ENCODE assay signal across 25 mouse cellular contexts in the genomic region with DNA sequence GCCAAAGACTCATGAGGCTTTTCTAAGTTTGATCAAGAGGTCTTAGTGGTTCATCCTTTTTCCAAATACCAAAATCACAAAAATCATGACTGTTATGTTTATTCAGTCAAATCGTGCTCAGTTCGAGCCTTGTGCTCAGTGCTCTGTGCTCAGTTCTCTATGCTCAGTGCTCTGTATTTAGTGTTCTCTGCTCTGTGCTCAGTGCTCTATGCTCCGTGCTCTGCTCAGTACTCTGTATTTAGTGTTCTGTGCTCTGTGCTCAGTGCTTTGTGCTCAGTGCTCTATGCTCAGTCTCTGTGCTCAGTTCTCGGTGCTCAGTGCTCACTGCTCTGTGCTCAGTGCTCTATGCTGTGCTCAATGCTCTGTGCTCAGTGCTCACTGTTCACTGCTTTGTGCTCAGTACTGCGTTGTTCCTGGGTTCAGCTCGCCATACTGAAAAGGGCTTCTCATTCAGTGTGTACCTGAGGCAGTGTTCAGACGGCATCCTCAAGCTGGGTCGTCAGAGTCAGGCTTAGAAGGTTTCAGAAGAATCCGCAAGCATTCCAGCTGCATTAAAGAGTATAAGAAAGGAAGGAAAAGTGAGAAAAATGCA. TPM values are rescaled to one million over a fixed set of nuclear protein-coding genes. Genes with fewer than 3 reads are reported as not detected.
DNase-seq lines count a peak whose midpoint lies in the region; ATAC-seq lines count a peak whose summit lies in the region.
"Had no signal": no experiment of that assay in that cellular context is flagged by ENCODE, and none has a peak within 500 bp of the region (broad histone marks: within the 10 kb centered on the region; RNA-seq: fewer than 3 reads in every experiment).

No protein-coding gene starts in this region.

- no peak for DNase-seq in embryonic facial prominence, embryonic 11.5 days (ENCODE audit: low spot score)
- DNase-seq in embryonic facial prominence, embryonic 10.5 days (ENCODE audit: low spot score), result no peak
- DNase-seq in hindbrain, embryonic 11.5 days (ENCODE audit: low spot score), result no peak
- DNase-seq in hindbrain, embryonic 10.5 days (ENCODE audit: low spot score), result no peak
- no peak for DNase-seq in midbrain, embryonic 11.5 days (ENCODE audit: low spot score, missing footprints)
- DNase-seq in midbrain, embryonic 14.5 days, result no peak
- no peak for DNase-seq in left cerebral cortex, postnatal 25 days (ENCODE audit: low spot score in 2 of 2)
- DNase-seq: adrenal gland, adult 8-10 months; adrenal gland, postnatal 36 days; B cell, adult 2 months; cerebellum, adult 2 months; cerebellum, postnatal 10 days; embryo, embryonic 11 days; gastrocnemius, postnatal 14 days; heart, adult 2 months; heart, postnatal 14 days had no signal

- 0 out of 2 replicates have a peak, but pooled peaks have one; percentile 23 for ATAC-seq in embryonic facial prominence, embryonic 11.5 days (replicated peaks; ENCODE audit: insufficient number of reproducible peaks, low FRiP score, low TSS enrichment, low read depth)
- ATAC-seq in hindbrain, embryonic 11.5 days (ENCODE audit: low FRiP score), result peak; percentile 30; the same call in 1 of the 2 replicates
- peak; percentile 33; the same call in 1 of the 2 replicates for ATAC-seq in midbrain, embryonic 11.5 days (ENCODE audit: low FRiP score)
- ATAC-seq in midbrain, embryonic 14.5 days (ENCODE audit: low FRiP score, low TSS enrichment), result no peak; the same call in 1 of the 2 replicates
- 0 out of 2 replicates have a peak, but pooled peaks have one; percentile 28 for ATAC-seq in midbrain, embryonic 15.5 days (replicated peaks)
- ATAC-seq: CD4-positive, CD25-positive, alpha-beta regulatory T cell, adult 4 months; hindbrain, postnatal 0 days had no signal

- H3K27ac ChIP-seq in embryonic facial prominence, embryonic 11.5 days (replicated peaks; ENCODE audit: low read depth, low read length), result no peak overlapping the region
- H3K27ac ChIP-seq in embryonic facial prominence, embryonic 10.5 days (replicated peaks), result no peak overlapping the region
- H3K27ac ChIP-seq in hindbrain, embryonic 11.5 days (ENCODE audit: low read depth, low read length), result no peak overlapping the region
- no peak overlapping the region for H3K27ac ChIP-seq in hindbrain, embryonic 10.5 days
- no peak overlapping the region for H3K27ac ChIP-seq in midbrain, embryonic 11.5 days (ENCODE audit: low read depth, low read length)
- H3K27ac ChIP-seq in midbrain, embryonic 14.5 days (replicated peaks; ENCODE audit: low read depth, low read length), result no peak overlapping the region
- H3K27ac ChIP-seq in midbrain, embryonic 15.5 days, result no peak overlapping the region
- H3K27ac ChIP-seq: embryonic facial prominence, embryonic 15.5 days; heart, adult 2 months; heart, embryonic 15.5 days; hindbrain, postnatal 0 days had no signal

- H3K4me1 ChIP-seq in embryonic facial prominence, embryonic 11.5 days (ENCODE audit: control insufficient read depth, insufficient read depth, low read length), result no peaks in the 10 kb centered on the region
- no peaks in the 10 kb centered on the region for H3K4me1 ChIP-seq in embryonic facial prominence, embryonic 10.5 days
- H3K4me1 ChIP-seq in hindbrain, embryonic 11.5 days (replicated peaks; ENCODE audit: control insufficient read depth, insufficient read depth, low read length), result no peaks in the 10 kb centered on the region
- H3K4me1 ChIP-seq in hindbrain, embryonic 10.5 days (replicated peaks), result no peaks in the 10 kb centered on the region
- no peaks in the 10 kb centered on the region for H3K4me1 ChIP-seq in midbrain, embryonic 11.5 days (ENCODE audit: control insufficient read depth, insufficient read depth, low read length)
- no peaks in the 10 kb centered on the region for H3K4me1 ChIP-seq in midbrain, embryonic 14.5 days (ENCODE audit: control insufficient read depth, insufficient read depth, low read length)
- H3K4me1 ChIP-seq in midbrain, embryonic 15.5 days, result no peaks in the 10 kb centered on the region
- H3K4me1 ChIP-seq: heart, embryonic 15.5 days had no signal

- no peaks in the 10 kb centered on the region for H3K27me3 ChIP-seq in embryonic facial prominence, embryonic 11.5 days (ENCODE audit: control insufficient read depth, insufficient read depth, low read length)
- no peaks in the 10 kb centered on the region for H3K27me3 ChIP-seq in embryonic facial prominence, embryonic 10.5 days (replicated peaks; ENCODE audit: low read depth, poor library complexity, severe bottlenecking)
- H3K27me3 ChIP-seq in hindbrain, embryonic 11.5 days (ENCODE audit: control insufficient read depth, insufficient read depth, low read length), result no peaks in the 10 kb centered on the region
- H3K27me3 ChIP-seq in hindbrain, embryonic 10.5 days (ENCODE audit: insufficient read depth, poor library complexity, severe bottlenecking), result no peaks in the 10 kb centered on the region
- H3K27me3 ChIP-seq in midbrain, embryonic 11.5 days (ENCODE audit: control insufficient read depth, insufficient read depth, low read length), result no peaks in the 10 kb centered on the region
- H3K27me3 ChIP-seq in midbrain, embryonic 14.5 days (ENCODE audit: control insufficient read depth, insufficient read depth, low read length), result no peaks in the 10 kb centered on the region
- no peaks in the 10 kb centered on the region for H3K27me3 ChIP-seq in midbrain, embryonic 15.5 days (replicated peaks)
- H3K27me3 ChIP-seq: embryonic facial prominence, embryonic 15.5 days; heart, embryonic 15.5 days had no signal

- 91% methylated on average over 9 of the region's 9 CpGs for WGBS in embryonic facial prominence, embryonic 11.5 days
- WGBS in embryonic facial prominence, embryonic 10.5 days, result 88% methylated on average over 9 of the region's 9 CpGs
- 90% methylated on average over 9 of the region's 9 CpGs for WGBS in hindbrain, embryonic 11.5 days
- 93% methylated on average over 9 of the region's 9 CpGs for WGBS in hindbrain, embryonic 10.5 days
- WGBS in midbrain, embryonic 11.5 days, result 89% methylated on average over 9 of the region's 9 CpGs
- 91% methylated on average over 9 of the region's 9 CpGs for WGBS in midbrain, embryonic 14.5 days
- 90% methylated on average over 9 of the region's 9 CpGs for WGBS in midbrain, embryonic 15.5 days

- no peak overlapping the region for H3K4me2 ChIP-seq in embryonic facial prominence, embryonic 11.5 days (ENCODE audit: low read depth, low read length)
- no peak overlapping the region for H3K4me2 ChIP-seq in hindbrain, embryonic 11.5 days (replicated peaks; ENCODE audit: low read depth, low read length)
- no peak overlapping the region for H3K4me2 ChIP-seq in midbrain, embryonic 11.5 days
- no peak overlapping the region for H3K4me2 ChIP-seq in midbrain, embryonic 14.5 days (ENCODE audit: low read length)
- no peak overlapping the region for H3K4me2 ChIP-seq in midbrain, embryonic 15.5 days
- H3K4me2 ChIP-seq: embryonic facial prominence, embryonic 15.5 days; heart, embryonic 11.5 days; heart, embryonic 15.5 days had no signal

- intact Hi-C loops in left cerebral cortex, postnatal 25 days (cut with DNase I), result no loop called here

- H3K36me3 ChIP-seq in embryonic facial prominence, embryonic 11.5 days (replicated peaks; ENCODE audit: control insufficient read depth, insufficient read depth, low read depth, low read length), result no peaks in the 10 kb centered on the region
- no peaks in the 10 kb centered on the region for H3K36me3 ChIP-seq in embryonic facial prominence, embryonic 10.5 days (replicated peaks)
- no peaks in the 10 kb centered on the region for H3K36me3 ChIP-seq in hindbrain, embryonic 11.5 days (ENCODE audit: control insufficient read depth, insufficient read depth, low read length)
- H3K36me3 ChIP-seq in hindbrain, embryonic 10.5 days, result no peaks in the 10 kb centered on the region
- H3K36me3 ChIP-seq in midbrain, embryonic 11.5 days (ENCODE audit: control insufficient read depth, insufficient read depth, low read length), result no peaks in the 10 kb centered on the region
- no peaks in the 10 kb centered on the region for H3K36me3 ChIP-seq in midbrain, embryonic 14.5 days (ENCODE audit: control insufficient read depth, insufficient read depth, low read length)
- no peaks in the 10 kb centered on the region for H3K36me3 ChIP-seq in midbrain, embryonic 15.5 days (replicated peaks)
- H3K36me3 ChIP-seq: embryonic facial prominence, embryonic 15.5 days; G1E; heart, embryonic 15.5 days had no signal

- no peak overlapping the region for H3K9ac ChIP-seq in embryonic facial prominence, embryonic 11.5 days (replicated peaks; ENCODE audit: low read length)
- H3K9ac ChIP-seq in hindbrain, embryonic 11.5 days (ENCODE audit: low read depth, low read length), result no peak overlapping the region
- H3K9ac ChIP-seq in midbrain, embryonic 11.5 days (ENCODE audit: low read length), result no peak overlapping the region
- no peak overlapping the region for H3K9ac ChIP-seq in midbrain, embryonic 14.5 days (replicated peaks; ENCODE audit: low read length)
- no peak overlapping the region for H3K9ac ChIP-seq in midbrain, embryonic 15.5 days
- H3K9ac ChIP-seq: embryonic facial prominence, embryonic 15.5 days; heart, embryonic 15.5 days had no signal

- H3K4me3 ChIP-seq in embryonic facial prominence, embryonic 11.5 days (ENCODE audit: low read depth, low read length), result no peak overlapping the region
- no peak overlapping the region for H3K4me3 ChIP-seq in embryonic facial prominence, embryonic 10.5 days
- no peak overlapping the region for H3K4me3 ChIP-seq in hindbrain, embryonic 11.5 days (ENCODE audit: low read depth, low read length)
- H3K4me3 ChIP-seq in hindbrain, embryonic 10.5 days, result no peak overlapping the region
- no peak overlapping the region for H3K4me3 ChIP-seq in midbrain, embryonic 11.5 days (ENCODE audit: low read depth, low read length)
- no peak overlapping the region for H3K4me3 ChIP-seq in midbrain, embryonic 14.5 days (replicated peaks; ENCODE audit: low read depth, low read length)
- no peak overlapping the region for H3K4me3 ChIP-seq in midbrain, embryonic 15.5 days
- H3K4me3 ChIP-seq: embryonic facial prominence, embryonic 15.5 days; erythroblast, embryonic 14.5 days; heart, adult 2 months; heart, embryonic 15.5 days had no signal

- H3K9me3 ChIP-seq in embryonic facial prominence, embryonic 11.5 days (replicated peaks; ENCODE audit: control insufficient read depth, low read length), result no peaks in the 10 kb centered on the region
- H3K9me3 ChIP-seq in embryonic facial prominence, embryonic 10.5 days, result no peaks in the 10 kb centered on the region
- no peaks in the 10 kb centered on the region for H3K9me3 ChIP-seq in hindbrain, embryonic 11.5 days (ENCODE audit: control insufficient read depth, low read length)
- no peaks in the 10 kb centered on the region for H3K9me3 ChIP-seq in hindbrain, embryonic 10.5 days
- no peaks in the 10 kb centered on the region for H3K9me3 ChIP-seq in midbrain, embryonic 11.5 days (ENCODE audit: control insufficient read depth, low read length)
- no peaks in the 10 kb centered on the region for H3K9me3 ChIP-seq in midbrain, embryonic 14.5 days (ENCODE audit: control insufficient read depth, low read length)
- H3K9me3 ChIP-seq in midbrain, embryonic 15.5 days, result no peaks in the 10 kb centered on the region
- H3K9me3 ChIP-seq: embryonic facial prominence, embryonic 15.5 days; G1E; heart, embryonic 15.5 days had no signal

RNA-seq across cellular contexts. Expression of a gene that starts 50.5 kb away (rescaled TPM):
- 1.7 and 2.6 TPM in 2 replicates for polyA plus RNA-seq in embryonic facial prominence, embryonic 11.5 days (2014; fragmentation: Nextera tagmentation; extraction: Ambion mirVana)
- polyA plus RNA-seq in embryonic facial prominence, embryonic 10.5 days (2016; fragmentation: Nextera tagmentation; extraction: Ambion mirVana), result 2.3 and 2.6 TPM in 2 replicates
- 8.2 and 10.6 TPM in 2 replicates for polyA plus RNA-seq in hindbrain, embryonic 11.5 days (2014; fragmentation: Nextera tagmentation; extraction: Ambion mirVana)
- polyA plus RNA-seq in hindbrain, embryonic 10.5 days (2016; fragmentation: Nextera tagmentation; extraction: Ambion mirVana), result 4.3 and 9.1 TPM in 2 replicates
- 5.8 and 6.4 TPM in 2 replicates for polyA plus RNA-seq in midbrain, embryonic 11.5 days (2014; fragmentation: Nextera tagmentation; extraction: Ambion mirVana)
- 22.3 and 22.6 TPM in 2 replicates for polyA plus RNA-seq in midbrain, embryonic 14.5 days (2014; fragmentation: Nextera tagmentation; extraction: Ambion mirVana)
- polyA plus RNA-seq in midbrain, embryonic 15.5 days (2015; fragmentation: Nextera tagmentation; extraction: Ambion mirVana), result 32.6 and 34.3 TPM in 2 replicates
- 10 to 100 TPM; 13.8 to 17.5 TPM for total RNA-seq in left cerebral cortex, postnatal 25 days (2021)
- total RNA-seq: hematopoietic stem cell, adult 5-6 weeks had no signal
